Mouse (Mus musculus): ENCODE data around the gene Cap1. TPM values are rescaled to one million over a fixed set of nuclear protein-coding genes. Genes with fewer than 3 reads are reported as not detected.

Cap1 gene
- polyA plus RNA-seq (2017; shearing (Covaris generic)): 100 to 1,000 TPM; 113 to 140 TPM

GRCm38 (mm10) chr4:122885768-122886578 is at the start of gene Cap1:
Cap1 (minus strand) TSS chr4:122886056.

DNA sequence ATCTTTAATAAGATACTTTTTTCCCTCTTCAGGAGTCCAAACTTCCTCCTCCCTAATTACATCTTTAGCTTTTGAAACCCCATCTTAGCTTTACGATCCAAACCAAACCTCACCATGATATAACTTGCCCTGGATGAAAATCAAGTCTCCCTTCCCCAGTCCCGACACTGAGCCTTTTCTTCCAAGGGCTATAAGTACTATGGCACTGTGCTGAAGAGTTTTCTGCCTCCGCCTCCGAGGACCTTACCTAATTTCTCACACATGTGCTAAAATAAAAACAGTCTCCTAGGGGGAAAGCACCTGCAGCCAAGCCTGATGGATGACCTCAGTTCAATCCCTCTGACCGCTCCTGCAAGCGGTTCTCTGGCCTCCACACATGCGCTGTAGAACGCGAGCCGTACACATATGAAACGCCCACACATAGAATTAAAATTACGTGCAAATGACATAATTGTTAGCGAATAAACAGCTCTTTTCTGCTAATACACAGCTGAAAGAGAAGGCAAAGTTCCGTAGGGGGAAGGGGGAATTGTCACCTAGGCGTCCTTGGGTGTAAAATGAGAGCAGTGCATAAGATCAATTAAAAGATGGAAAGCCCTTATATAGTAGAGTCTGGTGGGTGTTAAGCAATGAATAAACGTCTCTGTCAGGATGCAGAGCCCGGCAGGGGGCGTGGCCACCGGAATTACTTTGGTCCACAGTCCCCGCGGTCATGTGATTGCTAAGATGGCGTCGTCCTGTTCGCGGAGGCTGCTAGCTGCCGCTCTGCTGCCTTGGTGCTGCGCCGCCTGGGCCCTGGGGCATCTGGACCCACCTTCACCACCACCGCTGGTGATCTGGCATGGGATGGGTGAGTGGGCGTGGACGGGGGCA is 50.1 kb downstream of the Cap1 start, which contains the start of gene Ppt1:
Gene Ppt1, plus strand, starts transcription at position 713 of the 873 bp plus-strand sequence.

Other genes with a start within 250 kb of the Cap1 start
- not detected for gene 9530002B09Rik, start 196.8 kb downstream of the Cap1 start, polyA plus RNA-seq (2017; shearing (Covaris generic))
- 100 to 1,000 TPM in 1 of 2 experiments, 10 to 100 TPM in 1; 88.7 to 104 TPM for gene Ppt1, start 49.8 kb downstream of the Cap1 start, polyA plus RNA-seq (2017; shearing (Covaris generic))
- gene Mfsd2a, start 75.1 kb upstream of the Cap1 start, polyA plus RNA-seq (2017; shearing (Covaris generic)): 1 to 10 TPM; 3.4 to 3.5 TPM
- not detected for gene Mycl, start 109.6 kb upstream of the Cap1 start, polyA plus RNA-seq (2017; shearing (Covaris generic))
- 10 to 100 TPM; 20.3 to 25.8 TPM for gene Trit1, start 130.5 kb upstream of the Cap1 start, polyA plus RNA-seq (2017; shearing (Covaris generic))
- gene Bmp8b, start 219.1 kb upstream of the Cap1 start, polyA plus RNA-seq (2017; shearing (Covaris generic)): under 1 TPM; 0.08 to 0.16 TPM
- not detected for gene Oxct2b, start 230.2 kb upstream of the Cap1 start, polyA plus RNA-seq (2017; shearing (Covaris generic))

Data from inflammation-experienced regulatory T-cells (primary cell).